Mouse (Mus musculus): ENCODE data around the gene Anapc2.
A peak's percentile ranks its signal among the peaks of the same experiment; 100 is the strongest.

Gene Anapc2

DNA sequence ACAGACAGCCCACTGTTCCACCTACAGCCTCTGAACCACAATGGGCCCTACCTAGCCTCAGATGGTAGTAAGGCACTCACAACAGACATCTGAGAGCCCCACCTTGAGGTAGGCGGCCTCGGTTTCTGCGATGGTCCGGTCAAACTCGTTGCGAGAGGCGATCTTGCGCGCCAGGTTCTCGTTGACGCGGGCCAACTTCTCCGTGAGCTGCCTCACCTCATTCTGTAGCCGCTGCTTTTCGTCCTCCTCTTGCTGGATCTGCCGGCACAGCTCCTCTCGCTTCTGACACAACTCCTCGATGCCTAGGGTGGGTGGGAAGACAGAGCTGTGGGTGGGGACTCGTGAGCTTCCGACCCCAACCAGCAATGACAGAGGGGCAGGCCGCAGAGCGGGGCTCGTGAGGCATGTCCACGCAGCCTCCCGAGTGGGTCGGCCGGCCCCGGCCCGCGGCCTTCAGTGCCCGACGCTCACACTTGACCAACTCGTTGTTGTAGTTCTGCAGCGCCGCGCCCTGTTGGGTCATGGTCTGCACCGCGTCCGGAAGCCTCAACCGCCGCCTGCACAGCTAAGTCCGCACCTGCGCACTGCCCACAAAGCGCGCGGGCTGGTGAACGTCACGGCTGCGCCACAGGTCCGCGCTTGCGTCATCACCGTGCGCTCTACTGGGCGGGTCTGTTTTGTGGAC is at the start of gene Anapc2, which contains the start of gene Ssna1:
Gene Anapc2 (plus strand): TSS at position 652 of the 685 bp plus-strand sequence.
Gene Ssna1 (minus strand): TSS at position 612 of the 685 bp plus-strand sequence.
- peak; percentile 98 for DNase-seq

DNA sequence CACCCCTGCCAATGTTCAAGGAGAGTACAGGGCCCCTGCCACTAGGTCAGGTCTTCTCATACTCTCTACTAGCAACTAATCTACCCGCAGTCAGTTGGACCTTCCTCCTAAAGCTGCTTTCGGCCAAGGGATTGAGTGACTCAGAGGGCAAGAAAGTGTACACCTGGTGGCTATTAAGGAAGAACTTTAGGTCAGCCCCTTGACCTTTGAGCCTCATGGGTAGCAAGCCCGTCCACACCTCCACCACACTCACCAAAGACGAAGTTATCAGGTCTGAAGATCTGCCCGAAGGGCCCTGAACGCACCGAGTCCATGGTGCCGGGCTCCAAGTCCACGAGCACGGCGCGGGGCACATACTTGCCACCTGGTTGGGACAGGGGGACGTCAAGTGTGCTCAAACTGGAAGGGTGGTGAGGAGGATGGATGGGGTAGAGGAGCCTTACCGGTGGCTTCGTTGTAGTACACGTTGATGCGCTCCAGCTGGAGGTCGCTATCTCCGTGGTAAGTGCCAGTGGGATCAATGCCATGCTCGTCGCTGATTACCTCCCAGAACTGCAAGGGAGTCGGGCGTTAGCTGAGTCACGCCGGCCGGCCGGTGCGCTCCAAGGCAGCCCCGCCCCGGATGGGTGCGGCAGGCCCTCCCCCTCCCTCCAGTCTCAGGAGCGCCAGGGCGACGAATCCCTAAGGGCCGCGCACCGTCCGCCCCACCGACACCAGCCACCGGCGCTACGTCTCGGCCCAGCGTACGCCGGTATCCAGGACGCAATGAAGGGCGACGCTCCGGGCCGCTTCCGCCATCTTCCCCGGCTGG is 48.4 kb upstream of the Anapc2 start:
- peak; percentile 96 for DNase-seq

DNA sequence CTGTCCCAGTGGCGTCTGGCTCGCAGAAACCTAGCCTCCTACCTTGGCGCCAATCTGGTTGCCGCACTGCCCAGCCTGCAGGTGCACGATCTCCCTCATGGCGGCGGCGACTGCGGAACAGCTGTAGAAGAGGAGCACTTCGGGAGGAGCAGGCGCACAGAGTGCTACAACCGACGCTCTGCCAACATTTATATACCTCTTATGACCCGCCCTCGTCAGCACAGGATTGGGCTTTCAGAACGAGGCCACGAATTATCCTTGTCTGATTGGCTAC is 47.8 kb upstream of the Anapc2 start, which contains the start of gene Tubb4b:
Gene Tubb4b (minus strand): TSS at position 211 of the 274 bp plus-strand sequence.
- no peak for DNase-seq

DNA sequence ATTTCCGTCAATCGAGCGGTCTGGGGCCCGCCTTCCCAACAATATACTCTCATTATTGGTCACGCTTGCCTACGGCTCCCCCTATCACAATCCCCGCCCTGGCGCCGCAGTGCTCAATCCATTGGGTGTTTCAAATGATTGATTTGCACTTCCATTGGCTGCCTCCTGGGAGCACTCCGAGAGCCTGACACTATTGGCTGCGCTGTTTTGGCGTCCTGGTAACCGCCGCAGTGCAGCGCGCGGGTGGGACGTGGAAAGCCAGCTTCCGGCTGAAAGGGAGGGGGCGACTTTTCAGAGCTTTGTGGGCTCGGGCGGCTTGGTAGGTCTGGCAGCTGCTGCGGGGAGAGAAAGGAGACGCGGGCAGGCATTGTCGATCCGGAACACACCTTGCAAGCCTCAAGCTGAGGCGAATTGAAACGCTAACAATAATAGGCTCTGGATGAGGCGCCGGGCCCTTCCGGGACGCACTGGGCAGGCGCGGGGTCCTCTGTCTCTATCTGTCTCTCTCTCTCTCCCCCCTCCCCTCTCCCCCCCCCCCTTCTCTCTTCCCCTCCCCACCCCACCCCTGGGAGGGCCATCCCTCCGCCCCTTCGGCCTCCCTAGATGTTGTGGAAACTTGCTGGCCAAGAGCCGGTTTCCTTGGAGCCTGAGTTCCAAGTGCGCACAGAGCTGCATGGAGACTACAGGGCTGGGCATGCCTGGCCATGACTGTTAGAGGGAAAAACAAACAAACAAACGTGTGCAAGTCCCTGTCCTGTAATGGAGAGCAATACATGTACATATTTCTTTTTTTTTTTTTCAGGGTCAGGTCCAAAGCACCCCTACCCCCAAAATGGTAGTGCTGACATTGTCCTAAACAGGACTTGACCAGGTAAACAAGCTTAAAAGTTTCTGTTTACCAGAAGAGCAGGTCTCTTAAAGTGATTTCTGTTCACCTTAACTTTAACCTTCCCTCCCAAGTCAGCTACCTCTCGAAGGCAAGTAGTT is 47.2 kb upstream of the Anapc2 start:
- peak; percentile 99 for DNase-seq

DNA sequence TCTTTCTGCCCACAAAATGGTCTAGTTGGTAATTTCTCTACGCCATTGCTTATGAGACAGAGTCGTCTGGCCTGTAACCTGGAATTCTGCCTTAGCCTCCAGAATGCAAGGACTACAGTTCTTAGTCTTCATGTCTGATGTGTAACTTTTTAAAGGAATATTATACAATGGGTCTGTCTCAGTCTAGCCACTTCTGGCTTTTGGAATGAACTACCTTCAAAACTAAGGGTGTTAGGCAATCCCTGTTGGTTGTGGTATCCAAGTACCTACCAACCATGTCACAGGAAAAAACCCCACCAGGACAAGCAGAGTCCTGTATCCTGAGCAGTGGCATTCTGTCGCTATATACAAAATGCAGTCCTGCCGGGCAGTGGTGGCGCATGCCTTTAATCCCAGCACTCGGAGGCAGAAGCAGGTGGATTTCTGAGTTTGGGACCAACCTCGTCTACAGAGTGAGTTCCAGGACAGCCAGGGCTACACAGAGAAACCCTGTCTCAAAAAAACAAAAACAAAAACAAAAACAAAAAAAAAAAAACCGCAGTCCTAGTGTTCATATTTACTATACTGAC is 46.4 kb upstream of the Anapc2 start:
- DNase-seq: no peak

DNA sequence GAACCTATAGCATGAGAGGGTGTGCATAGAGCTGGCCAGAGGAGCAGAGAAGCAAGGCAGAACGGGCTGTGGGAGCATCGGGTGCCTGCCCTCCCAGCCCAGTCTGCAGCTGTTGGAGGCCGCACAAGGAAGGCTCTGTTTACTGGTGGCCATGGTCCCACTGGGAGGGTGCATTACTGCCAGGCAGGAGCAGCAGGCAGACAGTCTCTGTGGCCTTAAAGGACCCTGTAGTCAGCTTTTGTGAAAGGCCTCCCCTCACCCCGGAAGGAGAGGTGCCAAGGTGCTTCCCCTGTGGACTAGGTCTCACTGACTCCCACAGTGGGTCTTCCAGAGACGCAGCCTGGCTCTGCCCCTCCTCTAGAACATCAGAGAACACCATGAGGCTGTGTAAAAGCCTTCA is 45.4 kb upstream of the Anapc2 start:
- DNase-seq: no peak

DNA sequence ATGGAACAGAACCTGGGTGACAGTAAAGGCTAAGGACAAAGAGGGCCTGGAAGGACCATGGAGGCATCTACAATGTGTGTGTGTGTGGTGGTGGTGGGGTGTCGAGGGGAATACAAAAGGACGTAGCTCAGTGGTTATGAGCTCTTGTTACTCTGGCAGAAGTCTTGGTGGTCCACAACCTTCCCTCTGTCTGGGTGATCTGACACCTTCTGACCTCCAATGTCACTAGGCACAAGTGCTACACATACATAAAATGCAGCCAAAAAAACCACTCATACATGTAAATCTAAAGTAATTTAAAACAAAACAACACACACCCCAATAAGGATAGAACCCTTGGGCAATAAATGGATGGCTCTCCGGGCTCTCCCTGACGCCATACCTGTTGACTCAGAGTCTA is 44.9 kb upstream of the Anapc2 start:
- DNase-seq: no peak

DNA sequence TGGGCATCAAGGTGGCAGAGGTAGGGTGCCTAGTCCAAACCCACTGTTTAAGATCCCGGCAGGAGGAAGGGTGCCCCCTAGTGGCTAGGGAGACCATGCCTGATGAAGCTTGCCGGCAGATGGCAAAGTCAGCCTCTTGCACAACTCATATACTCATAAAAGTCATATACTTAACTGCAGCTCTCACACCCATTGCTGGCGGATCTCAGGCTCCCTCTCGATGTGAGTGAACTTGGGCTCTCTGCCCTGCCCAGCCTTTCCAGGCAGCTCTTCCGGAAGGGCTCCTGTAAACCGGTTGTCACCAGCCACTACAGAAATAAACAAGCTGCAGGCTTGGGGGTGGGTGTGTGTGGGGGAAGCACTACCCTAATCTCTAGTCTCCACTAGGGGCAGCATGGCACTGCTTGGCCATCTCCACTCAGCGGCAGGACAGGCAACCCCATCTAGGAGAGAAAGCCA is 43.8 kb upstream of the Anapc2 start:
- DNase-seq: peak; percentile 89

DNA sequence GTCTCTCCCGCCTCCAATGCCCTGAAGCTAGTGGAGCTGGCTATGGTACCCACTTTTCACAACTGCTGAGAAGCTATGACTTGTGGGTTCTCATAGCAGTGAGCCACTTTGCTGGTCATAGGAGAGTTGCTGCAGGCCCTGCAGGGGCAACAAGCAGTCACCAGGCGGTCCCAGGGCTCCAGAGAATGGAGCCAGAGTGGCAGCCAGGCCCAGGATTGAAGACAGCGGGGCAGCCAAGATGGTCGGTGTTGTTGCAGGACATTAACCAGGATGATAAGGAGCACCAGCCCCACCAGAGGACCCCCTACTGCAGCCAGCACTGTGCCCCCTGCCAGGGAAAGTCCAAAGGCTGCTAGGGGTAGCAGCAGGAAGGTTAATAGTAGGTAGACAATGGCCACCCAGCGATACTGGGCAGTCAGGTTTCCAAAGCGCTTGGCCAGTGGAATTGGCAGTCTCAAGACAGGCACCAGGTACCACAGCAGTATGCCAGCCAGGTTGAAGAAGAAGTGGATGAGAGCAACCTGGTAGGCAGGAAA is 43.2 kb upstream of the Anapc2 start:
- no peak for DNase-seq

DNA sequence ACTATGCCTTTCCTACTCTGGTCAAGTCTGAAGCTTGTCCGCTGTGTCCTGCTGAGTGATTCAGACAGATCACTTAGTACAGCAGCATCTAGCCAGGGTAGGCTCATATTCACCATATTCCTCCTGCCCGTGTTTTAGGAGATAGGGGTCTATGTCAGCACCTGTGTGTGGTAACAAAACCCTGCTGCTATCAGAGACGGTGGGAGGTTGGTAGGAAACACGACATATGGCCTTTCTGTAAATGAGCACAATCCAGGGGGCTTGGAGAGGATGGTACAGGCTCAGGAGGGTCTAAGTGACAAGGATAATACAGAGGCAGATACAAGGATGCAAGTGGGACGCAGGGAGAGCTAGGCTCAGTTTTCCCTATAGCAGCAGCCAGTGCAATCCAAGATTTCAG is 42.7 kb upstream of the Anapc2 start:
- no peak for DNase-seq

DNA sequence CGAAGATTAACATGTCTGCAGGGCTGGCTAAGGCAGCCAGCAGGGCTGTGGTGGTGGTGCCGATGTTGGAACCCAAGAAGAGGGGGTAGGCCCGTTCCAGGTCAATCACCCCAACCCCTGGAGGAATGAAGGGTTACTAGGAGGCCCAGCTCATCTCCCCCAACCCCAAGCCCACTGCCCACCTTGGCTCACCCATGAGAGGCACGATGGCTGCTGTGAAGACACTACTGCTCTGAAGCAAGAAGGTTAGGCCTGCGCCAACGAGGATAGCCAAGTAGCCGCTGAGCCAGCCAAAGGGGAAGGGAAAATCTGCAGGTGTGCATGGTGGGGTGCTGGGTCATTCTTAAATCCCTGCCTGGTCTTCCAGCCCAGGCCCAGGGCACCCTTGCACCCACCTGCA is 41.7 kb upstream of the Anapc2 start:
- DNase-seq: no peak

DNA sequence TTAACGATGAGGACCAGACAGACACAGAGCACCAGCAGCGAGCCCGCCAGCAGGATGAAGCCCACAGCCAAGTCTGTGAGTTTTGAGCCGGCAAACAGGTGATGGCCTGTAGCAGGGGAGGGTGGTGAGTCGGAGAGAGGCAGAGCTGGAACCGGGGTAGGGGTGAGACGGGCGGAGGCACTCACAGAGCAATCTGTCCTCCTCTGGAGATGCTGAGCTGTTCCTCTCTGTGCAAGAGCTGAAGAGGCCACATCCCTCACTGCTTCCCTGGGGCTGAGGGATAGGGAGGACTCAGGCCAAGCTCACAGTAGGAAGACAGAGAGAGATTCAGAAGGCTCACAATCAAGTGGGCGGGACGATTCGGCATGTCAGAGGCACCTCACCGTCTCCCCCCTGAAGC is 41.2 kb upstream of the Anapc2 start:
- no peak for DNase-seq

DNA sequence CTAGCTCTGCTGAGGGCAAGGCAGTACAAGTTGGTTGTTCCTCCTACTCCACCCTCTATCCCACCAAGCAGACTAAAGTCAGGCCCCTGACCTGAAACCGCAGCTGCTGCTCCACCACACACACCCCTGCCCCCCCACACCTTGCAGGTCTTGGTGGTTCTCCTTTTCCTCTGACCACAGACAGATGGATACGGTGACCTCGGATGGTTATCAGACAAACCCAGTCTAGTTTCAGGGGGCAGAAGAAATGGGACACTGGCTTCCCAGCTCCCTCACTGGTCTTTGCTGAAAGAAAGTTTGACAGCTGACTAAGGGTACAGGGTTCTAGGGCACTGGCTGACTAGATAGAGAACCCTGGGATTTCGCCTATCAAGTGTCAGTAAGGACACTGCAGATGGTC is 38.9 kb upstream of the Anapc2 start:
- DNase-seq: peak; percentile 46

DNA sequence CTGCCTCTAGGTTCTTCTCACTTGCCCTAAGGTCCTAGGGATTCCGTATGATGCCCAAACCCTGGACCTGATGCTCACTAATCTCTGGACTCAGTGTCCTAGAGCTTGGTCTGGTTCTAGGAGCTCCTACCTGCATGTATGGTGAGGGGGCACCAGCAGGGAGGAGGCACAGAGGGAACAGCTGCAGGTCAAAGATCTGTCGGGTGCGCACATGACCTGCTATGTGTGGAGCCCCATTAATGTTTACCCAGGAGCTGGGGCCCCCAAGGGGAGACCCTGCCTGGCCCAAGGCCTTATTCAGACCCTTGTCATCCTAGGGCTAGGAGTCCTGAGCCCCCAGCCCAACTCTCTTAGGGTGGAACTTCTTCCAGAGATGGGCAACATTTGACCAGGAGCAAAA is 38.2 kb upstream of the Anapc2 start, which contains the start of gene Slc34a3:
Gene Slc34a3 (minus strand): TSS at position 315 of the 400 bp plus-strand sequence.
- DNase-seq: no peak

DNA sequence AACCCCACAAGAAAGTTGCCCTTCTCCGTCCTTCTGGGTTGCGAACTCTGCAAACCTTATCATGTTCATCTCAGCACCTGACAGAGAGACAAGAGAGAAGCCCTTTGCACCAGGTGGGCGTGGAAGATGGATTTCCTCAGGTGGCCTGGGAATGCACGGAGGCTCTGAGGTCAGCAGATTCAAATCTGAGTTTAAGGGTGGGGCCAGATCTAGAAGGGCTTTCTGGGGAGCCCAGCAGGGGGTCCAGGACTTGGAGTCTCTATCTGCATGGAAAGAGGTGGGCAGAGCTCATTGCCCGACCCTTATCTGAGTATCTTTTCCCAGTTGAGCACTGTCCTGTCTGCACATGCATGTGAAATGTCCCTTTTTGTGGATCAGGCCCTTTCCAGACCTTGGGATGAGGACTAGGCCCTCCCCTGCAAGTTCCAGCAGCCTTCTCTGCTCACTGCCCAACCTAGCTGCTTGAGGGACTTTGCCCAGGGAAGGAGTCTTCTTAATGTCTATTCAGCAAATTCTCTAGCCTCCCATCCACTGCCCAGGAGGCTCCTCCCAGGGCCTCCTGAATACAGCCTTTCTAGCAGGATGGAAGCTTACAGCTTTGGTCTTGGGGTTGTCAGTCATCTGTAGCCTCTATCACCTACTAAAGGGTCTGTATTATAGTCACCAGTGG is 37.6 kb upstream of the Anapc2 start:
- no peak for DNase-seq

DNA sequence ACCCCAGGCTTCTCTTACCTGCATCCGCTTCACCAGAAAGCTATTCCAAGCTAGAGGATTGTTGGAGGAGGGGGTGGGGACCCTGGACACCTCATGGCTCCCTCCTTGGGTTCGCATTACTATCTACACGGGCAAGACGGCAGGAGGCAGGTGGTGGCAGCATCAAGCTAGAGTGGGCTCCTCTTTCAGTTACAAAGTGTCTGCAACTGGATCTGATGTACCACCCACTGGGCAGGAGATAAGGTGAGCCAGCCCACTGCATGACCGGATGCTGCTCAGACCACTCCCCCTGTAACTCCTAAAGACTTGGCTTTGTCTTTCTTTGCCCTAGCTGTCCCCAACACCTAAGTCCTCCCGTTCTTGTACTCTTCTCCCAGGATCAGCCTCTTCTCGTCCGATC is 35.7 kb upstream of the Anapc2 start, which contains the start of gene Rnf224:
Gene Rnf224 (minus strand): TSS at position 174 of the 400 bp plus-strand sequence.
- no peak for DNase-seq

DNA sequence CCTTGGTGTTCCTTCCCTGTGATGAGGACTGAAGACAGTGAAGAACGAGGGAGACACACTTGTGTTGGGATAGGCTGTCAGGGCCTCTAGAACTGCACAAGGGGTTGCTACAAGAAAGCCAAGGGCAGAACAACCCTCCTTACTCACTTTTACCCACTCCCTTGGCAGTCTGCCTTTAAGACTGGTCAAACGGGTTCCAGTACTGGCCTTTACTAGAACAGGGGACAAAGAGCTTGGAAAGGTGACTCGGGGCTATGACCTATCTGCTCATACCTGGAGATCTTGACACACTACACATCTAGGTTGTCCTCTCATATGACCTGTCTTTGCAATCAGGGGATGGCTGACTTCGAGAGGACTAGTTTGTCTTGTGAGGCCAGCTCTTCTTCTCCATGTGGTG is 34.8 kb upstream of the Anapc2 start:
- DNase-seq: no peak

DNA sequence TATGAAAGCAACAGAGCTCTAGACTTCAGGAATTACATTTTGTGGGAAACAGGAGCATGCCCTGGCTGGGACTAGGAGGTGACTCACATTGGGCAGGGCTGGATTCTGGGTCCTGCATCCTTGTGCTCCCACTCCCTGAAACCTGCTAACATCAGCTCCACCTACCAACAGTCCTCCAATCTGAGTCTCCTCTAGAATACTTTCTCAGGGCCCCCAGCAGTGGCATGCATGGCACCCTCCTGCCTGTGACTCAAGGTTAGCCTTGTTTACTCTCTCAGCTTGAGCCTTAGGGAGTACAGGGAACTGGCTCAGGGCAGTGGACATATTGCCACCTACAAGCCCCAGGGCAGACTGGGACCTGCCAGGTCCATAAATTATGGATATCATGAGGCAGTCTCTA is 34.2 kb upstream of the Anapc2 start:
- no peak for DNase-seq

DNA sequence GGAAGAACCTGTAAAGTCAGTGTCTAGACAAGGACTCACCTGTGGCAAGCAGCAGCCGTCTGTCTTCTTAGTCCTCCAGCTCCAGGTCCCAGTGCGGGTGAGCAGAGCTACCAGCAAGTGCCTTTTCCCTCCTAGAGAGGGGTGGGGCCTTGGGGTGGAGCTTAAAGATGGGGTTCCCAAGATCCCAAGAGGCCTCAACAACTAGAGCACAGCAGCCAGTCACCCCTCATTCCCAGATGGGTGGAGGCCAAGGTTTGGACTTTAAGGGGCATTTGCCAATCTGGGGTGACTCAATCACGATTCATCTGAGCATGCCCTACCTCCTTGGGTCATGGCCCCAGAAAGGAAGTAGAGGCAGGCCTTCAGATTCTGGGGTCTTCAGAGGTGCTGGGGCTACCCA is 32.5 kb upstream of the Anapc2 start:
- no peak for DNase-seq

DNA sequence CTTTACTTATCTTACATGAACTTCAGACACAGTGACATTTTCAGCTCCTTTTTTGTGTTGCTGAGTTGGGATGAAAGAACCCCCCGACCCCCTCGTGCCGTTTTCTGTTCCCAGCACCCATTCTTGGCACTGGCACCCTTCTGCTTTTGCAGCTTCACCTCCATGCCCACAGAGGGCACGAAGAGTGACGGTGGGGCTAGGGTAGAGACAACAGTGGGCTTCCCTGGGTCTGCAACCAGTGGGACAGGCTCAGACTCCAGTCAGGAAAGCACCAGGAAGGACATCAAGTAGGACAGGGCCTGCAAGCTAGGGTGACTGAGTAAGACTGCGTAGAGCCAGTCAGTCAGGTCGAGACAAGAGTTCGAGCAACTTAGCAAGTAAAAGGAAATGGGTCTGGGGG is 32.0 kb upstream of the Anapc2 start:
- no peak for DNase-seq

DNA sequence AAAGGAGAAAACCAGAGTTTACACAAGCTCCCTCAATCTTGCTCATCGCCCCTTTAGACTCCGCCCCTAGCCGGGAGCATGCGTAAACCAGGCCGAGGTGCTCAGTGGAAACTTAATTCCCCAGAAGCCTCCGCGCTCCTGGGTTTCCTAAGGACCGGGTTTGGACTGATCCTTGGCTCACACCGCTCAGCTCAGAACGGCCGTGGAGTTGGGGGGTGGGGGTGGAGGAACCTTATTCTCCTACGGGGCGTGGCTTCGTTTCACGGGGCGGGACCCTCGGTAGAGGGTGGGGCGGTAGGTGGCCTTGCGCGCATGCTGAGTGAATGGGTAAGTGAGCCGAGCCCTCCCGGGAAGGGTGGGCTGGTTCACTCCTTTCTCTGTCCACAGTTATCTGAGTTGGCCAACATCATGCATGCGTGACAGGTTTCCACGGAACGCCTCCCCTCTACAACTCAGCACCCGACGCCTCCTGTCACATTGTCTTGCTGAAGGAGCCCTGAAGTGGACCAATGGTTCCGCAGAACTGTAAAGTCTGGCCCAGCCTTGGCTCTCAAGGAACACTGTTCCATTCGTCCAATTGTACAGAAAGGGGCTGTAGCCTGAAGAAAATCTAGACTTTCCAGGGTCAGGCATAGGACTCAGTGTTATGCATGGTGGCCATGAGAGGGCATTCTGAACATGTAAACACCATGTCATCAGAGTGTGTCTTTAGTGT is 31.4 kb upstream of the Anapc2 start:
- DNase-seq: peak; percentile 76

All from liver (tissue).